Mouse (Mus musculus): ENCODE data around the gene Helz.

DNA sequence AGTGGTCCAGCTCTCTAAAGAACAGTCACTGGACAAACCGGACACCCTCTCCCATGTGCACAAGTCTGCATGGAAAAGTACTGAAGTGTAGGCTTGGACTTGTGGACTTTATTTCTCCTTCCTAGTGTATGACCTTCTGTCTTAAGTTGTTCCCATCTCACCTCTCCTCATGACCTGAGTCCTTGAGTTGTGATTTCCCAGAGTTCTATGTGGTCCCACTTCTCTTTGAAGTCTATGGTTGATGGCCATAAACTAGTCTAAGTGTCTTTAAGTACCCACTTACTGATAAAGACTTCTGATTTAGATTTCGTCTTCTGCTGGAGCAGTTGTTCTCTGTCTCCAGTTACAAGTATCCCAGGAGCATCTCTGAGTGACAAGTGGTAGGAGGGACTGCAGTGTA, 119.8 kb downstream of the Helz start:
- TF ChIP-seq POLR2A (IDR thresholded peaks at IDR 0.05; ENCODE audit: low read depth, low read length): no peak
- no peak for TF ChIP-seq CTCF (IDR thresholded peaks at IDR 0.05; ENCODE audit: extremely low read depth, insufficient read depth, insufficient read length, insufficient replicate concordance)

All from spleen, adult 2 months (tissue).